Mouse (Mus musculus) adrenal gland, postnatal 25 days (tissue): ENCODE data around the gene Gstz1. TPM values are rescaled to one million over a fixed set of nuclear protein-coding genes. Genes with fewer than 3 reads are reported as not detected.
"Not testable (repeated sequence)": the region's sequence is repeated elsewhere in the genome, so short reads cannot be mapped to it uniquely, and the experiment has no call there.

Experiments used
- DNase-seq: peaks from one replicate; pipeline ENCODE4 v3.0.0; 2021; ENCODE audit warnings: mixed read lengths
- long read RNA-seq: library from polyadenylated mRNA; stranded (forward); transcript quantifications from one replicate; pipeline ENCODE4 v2.0.0, GENCODE M21; 2021
- total RNA-seq: library from RNA; stranded (reverse); gene quantifications from 2 replicates; pipeline ENCODE4 v1.2.3, GENCODE M21; 2021

Gene Gstz1
- 106 and 112 TPM in 2 replicates for total RNA-seq
- long read RNA-seq, transcript Gstz1-204 (9 exons, 724 nt), result major isoform, 242 of 405 reads
- long read RNA-seq, transcript Gstz1-201 (9 exons, 1,656 nt), result minor isoform, 67 of 405 reads
- long read RNA-seq, partial matches to known transcripts, result 71 of 405 reads
- long read RNA-seq, other reads (novel, unspliced or antisense), result 23 of 405 reads

GRCm38 (mm10) chr12:87146966-87147365, at the start of gene Gstz1:
Gstz1 (plus strand) TSS chr12:87147165.
- DNase-seq, result peak; percentile 89

GRCm38 (mm10) chr12:87100331-87100730, 46.6 kb upstream of the Gstz1 start:
- DNase-seq, result no peak

GRCm38 (mm10) chr12:87102165-87102631, 44.8 kb upstream of the Gstz1 start, which contains the start of gene Ngb:
Ngb (minus strand) TSS chr12:87102539.
- DNase-seq, result no peak

- no peak for DNase-seq
Observed at GRCm38 (mm10) chr12:87103471-87103870, 43.5 kb upstream of the Gstz1 start.

GRCm38 (mm10) chr12:87104796-87105195, 42.2 kb upstream of the Gstz1 start:
- DNase-seq, result no peak

- no peak for DNase-seq
Observed at GRCm38 (mm10) chr12:87107357-87107977, 39.5 kb upstream of the Gstz1 start.

GRCm38 (mm10) chr12:87121918-87122589, 24.9 kb upstream of the Gstz1 start:
- no peak for DNase-seq

- no peak for DNase-seq
Observed at GRCm38 (mm10) chr12:87127256-87127655, 19.7 kb upstream of the Gstz1 start.

- DNase-seq, result no peak
Observed at GRCm38 (mm10) chr12:87130224-87130623, 16.7 kb upstream of the Gstz1 start.

GRCm38 (mm10) chr12:87131181-87131580, 15.8 kb upstream of the Gstz1 start:
- DNase-seq, result peak; percentile 61

- peak; percentile 46 for DNase-seq
Observed at GRCm38 (mm10) chr12:87131619-87132018, 15.3 kb upstream of the Gstz1 start.

- DNase-seq, result no peak
Observed at GRCm38 (mm10) chr12:87132210-87132609, 14.8 kb upstream of the Gstz1 start.

GRCm38 (mm10) chr12:87132784-87133183, 14.2 kb upstream of the Gstz1 start:
- no peak for DNase-seq

- no peak for DNase-seq
Observed at GRCm38 (mm10) chr12:87137439-87138341, 9.3 kb upstream of the Gstz1 start.

- DNase-seq, result no peak
Observed at GRCm38 (mm10) chr12:87138342-87138701, 8.6 kb upstream of the Gstz1 start.

GRCm38 (mm10) chr12:87138768-87139167, 8.2 kb upstream of the Gstz1 start:
- no peak for DNase-seq

- DNase-seq, result no peak
Observed at GRCm38 (mm10) chr12:87142156-87142555, 4.8 kb upstream of the Gstz1 start.

- peak; percentile 88 for DNase-seq
Observed at GRCm38 (mm10) chr12:87147395-87148089, 577 bp downstream of the Gstz1 start, which contains the start of gene Pomt2. Pomt2 (minus strand) TSS chr12:87147968.

- no peak for DNase-seq
Observed at GRCm38 (mm10) chr12:87148136-87148535, 1.2 kb downstream of the Gstz1 start.

- DNase-seq, result no peak
Observed at GRCm38 (mm10) chr12:87149471-87149870, 2.5 kb downstream of the Gstz1 start.

GRCm38 (mm10) chr12:87154448-87154847, 7.5 kb downstream of the Gstz1 start:
- not testable (repeated sequence) for DNase-seq

- DNase-seq, result no peak
Observed at GRCm38 (mm10) chr12:87157361-87157760, 10.4 kb downstream of the Gstz1 start.
